Mouse (Mus musculus) spleen, adult 2 months (tissue): Measurements from ENCODE around the gene Cd99l2. TPM values are rescaled to one million over a fixed set of nuclear protein-coding genes. Genes with fewer than 3 reads are reported as not detected.
"Not testable (repeated sequence)": the region's sequence is repeated elsewhere in the genome, so short reads cannot be mapped to it uniquely, and the experiment has no call there.

ENCODE experiments used
- DNase-seq, 2 experiments: peaks; one replicate each; pipeline versions ENCODE4 v3.0.0 to v3.0.0-alpha.2; 2012 to 2021; ENCODE audit warnings: low spot score in 2 of 2, low read depth in 1 of 2
- H3K27ac ChIP-seq: fragments of 200-500 bp; 2 replicates; pipeline ENCODE4 v1.5.1; 2012; ENCODE audit warnings: low read length, inconsistent platforms; ENCODE audit not compliant: insufficient read depth
- H3K27me3 ChIP-seq: fragments of 200-500 bp; 2 replicates; pipeline ENCODE4 v1.6.1; 2012; ENCODE audit warnings: mild to moderate bottlenecking, moderate library complexity, low read length, inconsistent platforms; ENCODE audit not compliant: control insufficient read depth, insufficient read depth
- H3K36me3 ChIP-seq: fragments of 200-500 bp; 2 replicates; pipeline ENCODE4 v1.6.1; 2012; ENCODE audit warnings: mild to moderate bottlenecking, low read length, inconsistent platforms; ENCODE audit not compliant: control insufficient read depth, insufficient read depth
- H3K4me1 ChIP-seq: fragments of 200-500 bp; 2 replicates; pipeline ENCODE4 v1.6.1; 2011; ENCODE audit warnings: inconsistent platforms; ENCODE audit not compliant: control insufficient read depth, insufficient read depth, insufficient read length
- H3K4me3 ChIP-seq: fragments of 200-500 bp; 2 replicates; pipeline ENCODE4 v1.5.1; 2011; ENCODE audit warnings: mild to moderate bottlenecking, inconsistent platforms; ENCODE audit not compliant: insufficient read depth, insufficient read length; ENCODE audit errors: extremely low read depth
- CTCF ChIP-seq: fragments of 200-500 bp; IDR thresholded peaks from 2 replicates; pipeline ENCODE4 v1.5.1; 2011; ENCODE audit warnings: mild to moderate bottlenecking, inconsistent platforms; ENCODE audit not compliant: insufficient read depth, insufficient read length, insufficient replicate concordance; ENCODE audit errors: extremely low read depth
- POLR2A ChIP-seq: fragments of 200-500 bp; IDR thresholded peaks from 2 replicates; pipeline ENCODE4 v1.6.1; 2011; ENCODE audit warnings: low read depth, low read length, inconsistent platforms
- WGBS: fragments of 180-500 bp; shearing (Covaris S2); methylation state at CpG from one replicate; pipeline ENCODE4 v1.1.7; 2018; 5-methylcytosine and 5-hydroxymethylcytosine counted together
- polyA plus RNA-seq: library from polyadenylated mRNA; depleted of rRNA; stranded (reverse); fragments of >200 nt; gene quantifications from 2 replicates; pipeline ENCODE4 v1.2.3, GENCODE M21; 2012

The Cd99l2 gene
- polyA plus RNA-seq, 1 experiment: 3.8 TPM

GRCm38 (mm10) chrX:71527461-71527860 is 34.8 kb upstream of the Cd99l2 start:
- Histone ChIP-seq H3K27ac (no peak overlapping the region), H3K4me1 (no peaks in the 10 kb centered on the region), H3K36me3 (no peaks in the 10 kb centered on the region), H3K4me3 (no peak overlapping the region), H3K27me3 (no peaks in the 10 kb centered on the region)
- DNase-seq: no peak
- 91% methylated on average over 1 of the region's 1 CpGs for WGBS
- TF ChIP-seq POLR2A (no peak), CTCF (no peak)

- Histone ChIP-seq H3K36me3 (no peaks in the 10 kb centered on the region), H3K27ac (no peak overlapping the region), H3K27me3 (no peaks in the 10 kb centered on the region), H3K4me3 (no peak overlapping the region), H3K4me1 (no peaks in the 10 kb centered on the region)
- WGBS: 75% methylated on average over 3 of the region's 3 CpGs
- TF ChIP-seq POLR2A (no peak), CTCF (no peak)
- DNase-seq: no peak
Observed at GRCm38 (mm10) chrX:71525593-71526299, 33.1 kb upstream of the Cd99l2 start.

GRCm38 (mm10) chrX:71524310-71524709 is 31.7 kb upstream of the Cd99l2 start:
- Histone ChIP-seq H3K4me1 (no peaks in the 10 kb centered on the region), H3K36me3 (no peaks in the 10 kb centered on the region), H3K27me3 (no peaks in the 10 kb centered on the region), H3K4me3 (no peak overlapping the region), H3K27ac (no peak overlapping the region)
- TF ChIP-seq POLR2A: no peak
- no peak for TF ChIP-seq CTCF
- 36% methylated on average over 2 of the region's 2 CpGs for WGBS
- DNase-seq: no peak

GRCm38 (mm10) chrX:71522889-71523288 is 30.2 kb upstream of the Cd99l2 start:
- Histone ChIP-seq H3K27me3 (no peaks in the 10 kb centered on the region), H3K27ac (no peak overlapping the region), H3K4me1 (no peaks in the 10 kb centered on the region), H3K4me3 (no peak overlapping the region), H3K36me3 (no peaks in the 10 kb centered on the region)
- 92% methylated on average over 3 of the region's 3 CpGs for WGBS
- no peak for TF ChIP-seq POLR2A
- TF ChIP-seq CTCF: no peak
- DNase-seq: no peak

GRCm38 (mm10) chrX:71519252-71519651 is 26.6 kb upstream of the Cd99l2 start:
- H3K36me3 ChIP-seq: no peaks in the 10 kb centered on the region
- H3K4me1 ChIP-seq: no peaks in the 10 kb centered on the region
- 79% methylated on average over 4 of the region's 4 CpGs for WGBS
- no peak overlapping the region for H3K27ac ChIP-seq
- H3K27me3 ChIP-seq: no peaks in the 10 kb centered on the region
- no peak overlapping the region for H3K4me3 ChIP-seq
- DNase-seq: no peak
- no peak for TF ChIP-seq CTCF
- TF ChIP-seq POLR2A: no peak

- not testable (repeated sequence) for H3K27ac ChIP-seq, H3K36me3 ChIP-seq, H3K27me3 ChIP-seq, H3K4me1 ChIP-seq, H3K4me3 ChIP-seq, DNase-seq
- 76% methylated on average over 4 of the region's 4 CpGs for WGBS
Observed at GRCm38 (mm10) chrX:71506591-71506990, 13.9 kb upstream of the Cd99l2 start.

GRCm38 (mm10) chrX:71493279-71493656 is 619 bp upstream of the Cd99l2 start:
- peak overlapping the region; percentile 76; the same call in 1 of the 2 replicates for H3K4me3 ChIP-seq
- H3K36me3 ChIP-seq: no peaks in the 10 kb centered on the region
- no peaks in the 10 kb centered on the region for H3K27me3 ChIP-seq
- TF ChIP-seq CTCF: no peak
- no peak for TF ChIP-seq POLR2A
- H3K4me1 ChIP-seq: no peaks in the 10 kb centered on the region
- peak in 1 of 2 experiments; percentile 2 for DNase-seq
- 34% methylated on average over 9 of the region's 9 CpGs for WGBS
- no peak overlapping the region for H3K27ac ChIP-seq
